Comparison of ENCODE assay signal across 10 mouse cellular contexts in the genomic region with DNA sequence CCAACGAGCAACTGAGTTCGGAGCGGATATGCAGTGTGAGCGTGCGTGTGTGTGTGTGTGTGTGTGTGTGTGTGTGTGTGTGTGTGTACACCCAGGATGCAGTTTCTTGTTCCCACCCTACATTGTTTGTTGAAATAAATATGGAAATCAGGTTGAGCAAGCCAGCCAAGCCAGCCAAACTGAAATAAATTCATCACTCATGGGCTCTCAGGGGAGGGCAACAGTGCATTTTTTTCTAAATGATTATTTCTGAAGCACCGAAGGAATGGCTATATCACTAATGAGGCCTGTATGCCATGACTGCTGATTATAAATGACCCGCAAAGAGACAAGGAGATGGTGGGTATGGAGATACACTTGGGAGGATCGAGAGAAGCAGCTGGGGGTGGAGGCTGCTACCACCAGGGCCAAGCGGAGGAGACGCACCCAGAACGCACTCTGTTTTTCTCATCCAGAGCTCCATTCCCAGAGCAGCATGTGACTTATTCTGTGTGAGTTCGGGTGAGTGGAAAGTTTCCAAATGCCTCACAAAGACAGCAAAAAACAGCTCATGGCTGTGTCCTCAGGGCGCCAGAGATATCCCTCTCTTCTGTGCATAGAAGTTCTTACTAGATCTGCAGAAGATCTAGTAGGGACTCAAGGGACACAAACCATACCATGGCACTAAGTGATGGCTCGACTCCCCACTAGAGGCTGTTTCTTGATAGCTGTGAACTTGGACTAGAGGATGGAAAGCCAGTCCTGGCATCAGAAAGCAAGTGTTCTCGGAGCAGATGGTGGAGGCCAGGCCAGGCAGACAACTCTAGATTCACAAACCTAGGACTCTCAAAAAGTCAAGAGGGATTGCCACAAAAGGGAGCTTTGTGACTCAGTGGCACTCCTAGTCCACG.
DNase-seq lines count a peak whose midpoint lies in the region; ATAC-seq lines count a peak whose summit lies in the region.
"Had no signal": no experiment of that assay in that cellular context is flagged by ENCODE, and none has a peak within 500 bp of the region (broad histone marks: within the 10 kb centered on the region; RNA-seq: fewer than 3 reads in every experiment).

No protein-coding gene starts in this region.

- H3K9ac ChIP-seq in embryonic facial prominence, embryonic 14.5 days (ENCODE audit: low read depth, low read length): no peak overlapping the region
- H3K9ac ChIP-seq in forebrain, embryonic 15.5 days (replicated peaks): no peak overlapping the region
- H3K9ac ChIP-seq in lung, embryonic 16.5 days (ENCODE audit: low read length): no peak overlapping the region

- DNase-seq in embryonic facial prominence, embryonic 14.5 days (ENCODE audit: low spot score): peak; percentile 62
- DNase-seq in embryonic facial prominence, embryonic 10.5 days (ENCODE audit: low spot score): no peak
- DNase-seq in brain, adult 2 months (ENCODE audit: low read depth, low spot score): peak; percentile 84
- DNase-seq in thymus, postnatal 10 days (ENCODE audit: low spot score in 2 of 2): no peak
- DNase-seq in adrenal gland, postnatal 14 days: no peak
- DNase-seq: right cerebral cortex, postnatal 4 days had no signal

- H3K4me1 ChIP-seq in embryonic facial prominence, embryonic 14.5 days (ENCODE audit: control insufficient read depth, insufficient read depth, low read length): peaks cover 18% of the 10 kb centered on the region
- H3K4me1 ChIP-seq in embryonic facial prominence, embryonic 10.5 days: peaks cover 51% of the 10 kb centered on the region
- peaks cover 54% of the 10 kb centered on the region for H3K4me1 ChIP-seq in forebrain, embryonic 15.5 days
- no peaks in the 10 kb centered on the region; the same call in 1 of the 2 replicates for H3K4me1 ChIP-seq in lung, embryonic 16.5 days (replicated peaks; ENCODE audit: control insufficient read depth, insufficient read depth, low read length)

- H3K27me3 ChIP-seq in embryonic facial prominence, embryonic 14.5 days (replicated peaks; ENCODE audit: control insufficient read depth, insufficient read depth, low read length): no peaks in the 10 kb centered on the region
- 0 out of 2 replicates have a peak, but pooled peaks cover 14% of the 10 kb centered on the region for H3K27me3 ChIP-seq in embryonic facial prominence, embryonic 10.5 days (replicated peaks; ENCODE audit: low read depth, poor library complexity, severe bottlenecking)
- H3K27me3 ChIP-seq in forebrain, embryonic 15.5 days: no peaks in the 10 kb centered on the region
- no peaks in the 10 kb centered on the region for H3K27me3 ChIP-seq in lung, embryonic 16.5 days (ENCODE audit: control insufficient read depth, insufficient read depth, low read depth, low read length)

- H3K36me3 ChIP-seq in embryonic facial prominence, embryonic 14.5 days (ENCODE audit: control insufficient read depth, insufficient read depth, low read length): no peaks in the 10 kb centered on the region
- H3K36me3 ChIP-seq in embryonic facial prominence, embryonic 10.5 days (replicated peaks): no peaks in the 10 kb centered on the region
- H3K36me3 ChIP-seq in forebrain, embryonic 15.5 days: no peaks in the 10 kb centered on the region
- H3K36me3 ChIP-seq in lung, embryonic 16.5 days (ENCODE audit: control insufficient read depth, insufficient read depth, low read length): no peaks in the 10 kb centered on the region

- no peak overlapping the region for H3K27ac ChIP-seq in embryonic facial prominence, embryonic 14.5 days (replicated peaks; ENCODE audit: low read depth, low read length)
- no peak overlapping the region for H3K27ac ChIP-seq in embryonic facial prominence, embryonic 10.5 days (replicated peaks)
- peak overlapping the region; percentile 64 for H3K27ac ChIP-seq in forebrain, embryonic 15.5 days (replicated peaks)
- H3K27ac ChIP-seq in lung, embryonic 16.5 days (ENCODE audit: low read length): no peak overlapping the region

- WGBS in embryonic facial prominence, embryonic 14.5 days: 84% methylated on average over 16 of the region's 16 CpGs
- WGBS in embryonic facial prominence, embryonic 10.5 days: 90% methylated on average over 16 of the region's 16 CpGs
- 63% methylated on average over 16 of the region's 16 CpGs for WGBS in forebrain, embryonic 15.5 days
- WGBS in lung, embryonic 16.5 days: 71% methylated on average over 16 of the region's 16 CpGs

- H3K4me3 ChIP-seq in embryonic facial prominence, embryonic 14.5 days (ENCODE audit: low read depth, low read length): no peak overlapping the region
- H3K4me3 ChIP-seq in embryonic facial prominence, embryonic 10.5 days: no peak overlapping the region
- no peak overlapping the region for H3K4me3 ChIP-seq in forebrain, embryonic 15.5 days
- no peak overlapping the region for H3K4me3 ChIP-seq in lung, embryonic 16.5 days (ENCODE audit: low read length)

- H3K9me3 ChIP-seq in embryonic facial prominence, embryonic 14.5 days (ENCODE audit: control insufficient read depth, low read length): no peaks in the 10 kb centered on the region
- H3K9me3 ChIP-seq in embryonic facial prominence, embryonic 10.5 days: no peaks in the 10 kb centered on the region
- no peaks in the 10 kb centered on the region for H3K9me3 ChIP-seq in forebrain, embryonic 15.5 days
- H3K9me3 ChIP-seq in lung, embryonic 16.5 days (ENCODE audit: control insufficient read depth, low read length): no peaks in the 10 kb centered on the region

- no peak overlapping the region for H3K4me2 ChIP-seq in embryonic facial prominence, embryonic 14.5 days (ENCODE audit: low read depth, low read length)
- no peak overlapping the region for H3K4me2 ChIP-seq in forebrain, embryonic 15.5 days (replicated peaks)
- H3K4me2 ChIP-seq in lung, embryonic 16.5 days (ENCODE audit: low read depth, low read length): no peak overlapping the region

- no peak for ATAC-seq in embryonic facial prominence, embryonic 14.5 days (ENCODE audit: low read depth)
- no peak for ATAC-seq in forebrain, embryonic 15.5 days (replicated peaks)
- ATAC-seq in lung, embryonic 16.5 days (ENCODE audit: low read depth): peak; percentile 37; the same call in 1 of the 2 replicates
- no peak for ATAC-seq in activated CD4-positive, CD25-positive, alpha-beta regulatory T cell, adult 4 months
- ATAC-seq: intestine, postnatal 0 days had no signal

Comparison
In these comparisons a context has a peak if more than half of its experiments do, and no peak if none do; other contexts are left out.
1. DNase-seq: peak in embryonic facial prominence, embryonic 14.5 days (single experiment) and brain, adult 2 months (single experiment); none in embryonic facial prominence, embryonic 10.5 days (single experiment), thymus, postnatal 10 days (0 of 2) and adrenal gland, postnatal 14 days (single experiment).